Mouse (Mus musculus) MN1 (cell line): ENCODE measurements around the gene Lgi4.

Experiments used
- DNase-seq: peaks from one replicate; pipeline ENCODE4 v3.0.0-alpha.2; 2016; ENCODE audit warnings: low spot score

Lgi4 gene

GRCm38 (mm10) chr7:31052251-31052635, 6.9 kb upstream of the Lgi4 start:
- no peak for DNase-seq

- DNase-seq: peak; percentile 59
Observed at GRCm38 (mm10) chr7:31052636-31053434, 6.3 kb upstream of the Lgi4 start.

GRCm38 (mm10) chr7:31053882-31054447, 5.2 kb upstream of the Lgi4 start:
- no peak for DNase-seq

- no peak for DNase-seq
Observed at GRCm38 (mm10) chr7:31054661-31055320, 4.4 kb upstream of the Lgi4 start.

- no peak for DNase-seq
Observed at GRCm38 (mm10) chr7:31055354-31055824, 3.8 kb upstream of the Lgi4 start.

GRCm38 (mm10) chr7:31055883-31056282, 3.3 kb upstream of the Lgi4 start:
- no peak for DNase-seq

- no peak for DNase-seq
Observed at GRCm38 (mm10) chr7:31056448-31056847, 2.7 kb upstream of the Lgi4 start.

- DNase-seq: no peak
Observed at GRCm38 (mm10) chr7:31057071-31057470, 2.1 kb upstream of the Lgi4 start, which contains the start of gene Fxyd1. Gene Fxyd1, minus strand, starts transcription at chr7:31057199.

- DNase-seq: no peak
Observed at GRCm38 (mm10) chr7:31057730-31058129, 1.4 kb upstream of the Lgi4 start.

- no peak for DNase-seq
Observed at GRCm38 (mm10) chr7:31058211-31058610, 931 bp upstream of the Lgi4 start.

GRCm38 (mm10) chr7:31059919-31060620, 928 bp downstream of the Lgi4 start:
- DNase-seq: no peak

GRCm38 (mm10) chr7:31060621-31061010, 1.5 kb downstream of the Lgi4 start:
- DNase-seq: no peak

GRCm38 (mm10) chr7:31063074-31063560, 4.0 kb downstream of the Lgi4 start:
- DNase-seq: no peak

- DNase-seq: peak; percentile 35
Observed at GRCm38 (mm10) chr7:31067836-31068235, 8.7 kb downstream of the Lgi4 start.

- no peak for DNase-seq
Observed at GRCm38 (mm10) chr7:31069491-31069890, 10.3 kb downstream of the Lgi4 start.

- no peak for DNase-seq
Observed at GRCm38 (mm10) chr7:31070324-31070723, 11.2 kb downstream of the Lgi4 start.

- DNase-seq: no peak
Observed at GRCm38 (mm10) chr7:31072326-31072725, 13.2 kb downstream of the Lgi4 start.

- DNase-seq: no peak
Observed at GRCm38 (mm10) chr7:31073546-31073945, 14.4 kb downstream of the Lgi4 start.

GRCm38 (mm10) chr7:31074061-31074712, 15.0 kb downstream of the Lgi4 start:
- DNase-seq: no peak

GRCm38 (mm10) chr7:31074713-31075069, 15.5 kb downstream of the Lgi4 start:
- DNase-seq: no peak

GRCm38 (mm10) chr7:31076492-31076891, 17.4 kb downstream of the Lgi4 start, which contains the start of gene Fxyd3:
Gene Fxyd3, minus strand, starts transcription at chr7:31076704.
- no peak for DNase-seq

- DNase-seq: no peak
Observed at GRCm38 (mm10) chr7:31077470-31077869, 18.3 kb downstream of the Lgi4 start.
